Mouse (Mus musculus) thymus, postnatal 4 days (tissue): Measurements from ENCODE around the gene Drd5.

Source experiments
- DNase-seq: peaks from one replicate; pipeline ENCODE4 v3.0.0; 2021

Drd5 gene

GRCm38 (mm10) chr5:38356927-38357326 lies 37.8 kb downstream of the Drd5 start:
- no peak for DNase-seq

- DNase-seq, result no peak
These were observed 40.5 kb downstream of the Drd5 start for GRCm38 (mm10) chr5:38359716-38360115.

GRCm38 (mm10) chr5:38364396-38364795 lies 45.2 kb downstream of the Drd5 start:
- no peak for DNase-seq

- DNase-seq, result no peak
These were observed 46.4 kb downstream of the Drd5 start for GRCm38 (mm10) chr5:38365521-38365920.

GRCm38 (mm10) chr5:38366650-38367470 lies 47.7 kb downstream of the Drd5 start:
- peak; percentile 27 for DNase-seq

GRCm38 (mm10) chr5:38371308-38371707 lies 52.1 kb downstream of the Drd5 start:
- no peak for DNase-seq
